Mouse (Mus musculus) midbrain, embryonic 14.5 days (tissue): ENCODE data around the gene Smad1. TPM values are rescaled to one million over a fixed set of nuclear protein-coding genes. Genes with fewer than 3 reads are reported as not detected.
A peak's percentile ranks its signal among the peaks of the same experiment; 100 is the strongest.

ENCODE experiments used
- ATAC-seq: fragments of 200-750 bp; cut with Nextera tagmentation; 2 replicates; pipeline ENCODE4 v1.8.0; 2017; ENCODE audit warnings: moderate number of reproducible peaks, moderate library complexity; ENCODE audit not compliant: low FRiP score, low TSS enrichment
- DNase-seq: peaks from one replicate; pipeline ENCODE4 v3.0.0-alpha.2; 2015
- H3K27ac ChIP-seq: fragments of 300-500 bp; sonication (generic); replicated peaks from 2 replicates; pipeline ENCODE4 v1.5.1; 2014; ENCODE audit warnings: mild to moderate bottlenecking, low read depth, low read length, moderate library complexity
- H3K27me3 ChIP-seq: fragments of 300-500 bp; sonication (generic); 2 replicates; pipeline ENCODE4 v1.6.1; 2014; ENCODE audit warnings: low read length, control low read depth, mixed read lengths; ENCODE audit not compliant: control insufficient read depth, insufficient read depth
- H3K36me3 ChIP-seq: fragments of 300-500 bp; sonication (generic); 2 replicates; pipeline ENCODE4 v1.6.1; 2014; ENCODE audit warnings: low read length, control low read depth; ENCODE audit not compliant: control insufficient read depth, insufficient read depth
- H3K4me1 ChIP-seq: fragments of 300-500 bp; sonication (generic); 2 replicates; pipeline ENCODE4 v1.6.1; 2014; ENCODE audit warnings: mild to moderate bottlenecking, antibody characterized with exemption, low read length, control low read depth; ENCODE audit not compliant: control insufficient read depth, insufficient read depth
- H3K4me2 ChIP-seq: fragments of 300-500 bp; sonication (generic); 2 replicates; pipeline ENCODE4 v1.6.1; 2014; ENCODE audit warnings: mild to moderate bottlenecking, low read length, moderate library complexity
- H3K4me3 ChIP-seq: fragments of 300-500 bp; sonication (generic); replicated peaks from 2 replicates; pipeline ENCODE4 v1.5.1; 2014; ENCODE audit warnings: low read depth, low read length
- H3K9ac ChIP-seq: fragments of 300-500 bp; sonication (generic); replicated peaks from 2 replicates; pipeline ENCODE4 v1.6.1; 2014; ENCODE audit warnings: mild to moderate bottlenecking, low read length, moderate library complexity
- H3K9me3 ChIP-seq: fragments of 300-500 bp; sonication (generic); 2 replicates; pipeline ENCODE4 v1.6.1; 2016; ENCODE audit warnings: low read length, control low read depth, mixed read lengths; ENCODE audit not compliant: control insufficient read depth
- WGBS: fragments of 180-500 bp; shearing (Covaris S2); extraction: QIAGEN DNeasy Blood & Tissue Kit; methylation state at CpG from one replicate; pipeline ENCODE4 v1.1.7; 2014; 5-methylcytosine and 5-hydroxymethylcytosine counted together
- polyA plus RNA-seq: library from polyadenylated mRNA; unstranded; fragments of >200 nt; fragmentation: Nextera tagmentation; extraction: Ambion mirVana; gene quantifications from 2 replicates; pipeline ENCODE4 v1.2.1, GENCODE M21; 2014

Smad1 gene
- polyA plus RNA-seq, 1 experiment from 2014 or later = 82.4 TPM

- no peak for DNase-seq
- H3K36me3 ChIP-seq = no peaks in the 10 kb centered on the region
- H3K4me3 ChIP-seq = no peak overlapping the region
- no peak overlapping the region for H3K9ac ChIP-seq
- H3K4me2 ChIP-seq = no peak overlapping the region
- ATAC-seq = no peak
- no peaks in the 10 kb centered on the region for H3K27me3 ChIP-seq
- WGBS = 79% methylated on average over 2 of the region's 2 CpGs
- H3K4me1 ChIP-seq = peaks cover 16% of the 10 kb centered on the region; the same call in 1 of the 2 replicates
- no peak overlapping the region for H3K27ac ChIP-seq
- no peaks in the 10 kb centered on the region for H3K9me3 ChIP-seq
Observed at GRCm38 (mm10) chr8:79400671-79401070, 1.4 kb upstream of the Smad1 start.

- H3K27me3 ChIP-seq = no peaks in the 10 kb centered on the region
- peak overlapping the region; percentile 92 for H3K4me3 ChIP-seq
- peak overlapping the region; percentile 98 for H3K9ac ChIP-seq
- peak overlapping the region; percentile 98 for H3K27ac ChIP-seq
- DNase-seq = peak; percentile 83
- peaks cover 26% of the 10 kb centered on the region; the same call in 1 of the 2 replicates for H3K4me1 ChIP-seq
- no peaks in the 10 kb centered on the region for H3K9me3 ChIP-seq
- under 1% methylated on average over 50 of the region's 68 CpGs for WGBS
- H3K36me3 ChIP-seq = no peaks in the 10 kb centered on the region
- H3K4me2 ChIP-seq = peak overlapping the region; percentile 81
- ATAC-seq = peak; percentile 61
Observed at GRCm38 (mm10) chr8:79398251-79398981, 902 bp downstream of the Smad1 start.

- 11% methylated on average over 7 of the region's 7 CpGs for WGBS
Observed at GRCm38 (mm10) chr8:79397705-79398250, 1.5 kb downstream of the Smad1 start.

GRCm38 (mm10) chr8:79396911-79397310 lies 2.4 kb downstream of the Smad1 start:
- WGBS = 30% methylated on average over 6 of the region's 6 CpGs
- peak; percentile 67 for DNase-seq

More at GRCm38 (mm10) chr8:79397705-79398250, 1.5 kb downstream of the Smad1 start:
- Histone ChIP-seq H3K36me3 (no peaks in the 10 kb centered on the region), H3K4me3 (peak overlapping the region; percentile 92), H3K9ac (peak overlapping the region; percentile 98), H3K9me3 (no peaks in the 10 kb centered on the region), H3K4me1 (peaks cover 32% of the 10 kb centered on the region; the same call in 1 of the 2 replicates), H3K27ac (peak overlapping the region; percentile 98), H3K27me3 (no peaks in the 10 kb centered on the region), H3K4me2 (peak overlapping the region; percentile 81)
- DNase-seq (peak; percentile 56), ATAC-seq (no peak)

GRCm38 (mm10) chr8:79394009-79394408 lies 5.3 kb downstream of the Smad1 start:
- H3K9ac ChIP-seq = no peak overlapping the region
- no peak overlapping the region for H3K4me3 ChIP-seq
- H3K27me3 ChIP-seq = no peaks in the 10 kb centered on the region
- no peak overlapping the region for H3K27ac ChIP-seq
- 77% methylated on average over 9 of the region's 9 CpGs for WGBS
- peaks cover 41% of the 10 kb centered on the region for H3K4me1 ChIP-seq
- peaks cover 7% of the 10 kb centered on the region; the same call in 1 of the 2 replicates for H3K36me3 ChIP-seq
- no peaks in the 10 kb centered on the region for H3K9me3 ChIP-seq
- no peak for ATAC-seq
- no peak overlapping the region for H3K4me2 ChIP-seq
- DNase-seq = no peak

More at GRCm38 (mm10) chr8:79396911-79397310, 2.4 kb downstream of the Smad1 start:
- Histone ChIP-seq H3K36me3 (no peaks in the 10 kb centered on the region), H3K27me3 (no peaks in the 10 kb centered on the region), H3K4me2 (peak overlapping the region; percentile 81), H3K9me3 (no peaks in the 10 kb centered on the region), H3K27ac (peak overlapping the region; percentile 53), H3K9ac (peak overlapping the region; percentile 98; the same call in 1 of the 2 replicates), H3K4me1 (peaks cover 37% of the 10 kb centered on the region; the same call in 1 of the 2 replicates), H3K4me3 (peak overlapping the region; percentile 92)
- ATAC-seq = no peak

GRCm38 (mm10) chr8:79393215-79393614 lies 6.1 kb downstream of the Smad1 start:
- H3K4me3 ChIP-seq = no peak overlapping the region
- no peaks in the 10 kb centered on the region for H3K9me3 ChIP-seq
- H3K9ac ChIP-seq = no peak overlapping the region
- no peaks in the 10 kb centered on the region for H3K27me3 ChIP-seq
- 85% methylated on average over 5 of the region's 5 CpGs for WGBS
- no peak overlapping the region for H3K27ac ChIP-seq
- no peak overlapping the region for H3K4me2 ChIP-seq
- ATAC-seq (no peak), DNase-seq (no peak)
- H3K4me1 ChIP-seq = peaks cover 41% of the 10 kb centered on the region
- H3K36me3 ChIP-seq = peaks cover 7% of the 10 kb centered on the region; the same call in 1 of the 2 replicates

- no peak overlapping the region for H3K4me2 ChIP-seq
- H3K4me3 ChIP-seq = no peak overlapping the region
- WGBS = 32% methylated on average over 6 of the region's 6 CpGs
- no peak overlapping the region for H3K27ac ChIP-seq
- H3K36me3 ChIP-seq = peaks cover 7% of the 10 kb centered on the region; the same call in 1 of the 2 replicates
- DNase-seq = no peak
- peaks cover 41% of the 10 kb centered on the region for H3K4me1 ChIP-seq
- no peak overlapping the region for H3K9ac ChIP-seq
- ATAC-seq = no peak
- no peaks in the 10 kb centered on the region for H3K27me3 ChIP-seq
- no peaks in the 10 kb centered on the region for H3K9me3 ChIP-seq
Observed at GRCm38 (mm10) chr8:79392649-79393048, 6.7 kb downstream of the Smad1 start.

- no peaks in the 10 kb centered on the region for H3K9me3 ChIP-seq
- DNase-seq (no peak), ATAC-seq (no peak)
- H3K36me3 ChIP-seq = peaks cover 7% of the 10 kb centered on the region; the same call in 1 of the 2 replicates
- H3K4me1 ChIP-seq = peaks cover 32% of the 10 kb centered on the region
- no peak overlapping the region for H3K4me3 ChIP-seq
- H3K27me3 ChIP-seq = no peaks in the 10 kb centered on the region
- H3K4me2 ChIP-seq = no peak overlapping the region
- WGBS = 72% methylated on average over 13 of the region's 13 CpGs
- H3K27ac ChIP-seq = no peak overlapping the region
- no peak overlapping the region for H3K9ac ChIP-seq
Observed at GRCm38 (mm10) chr8:79391454-79391853, 7.9 kb downstream of the Smad1 start.
